Mouse (Mus musculus): ENCODE results near the gene Lyl1.

DNA sequence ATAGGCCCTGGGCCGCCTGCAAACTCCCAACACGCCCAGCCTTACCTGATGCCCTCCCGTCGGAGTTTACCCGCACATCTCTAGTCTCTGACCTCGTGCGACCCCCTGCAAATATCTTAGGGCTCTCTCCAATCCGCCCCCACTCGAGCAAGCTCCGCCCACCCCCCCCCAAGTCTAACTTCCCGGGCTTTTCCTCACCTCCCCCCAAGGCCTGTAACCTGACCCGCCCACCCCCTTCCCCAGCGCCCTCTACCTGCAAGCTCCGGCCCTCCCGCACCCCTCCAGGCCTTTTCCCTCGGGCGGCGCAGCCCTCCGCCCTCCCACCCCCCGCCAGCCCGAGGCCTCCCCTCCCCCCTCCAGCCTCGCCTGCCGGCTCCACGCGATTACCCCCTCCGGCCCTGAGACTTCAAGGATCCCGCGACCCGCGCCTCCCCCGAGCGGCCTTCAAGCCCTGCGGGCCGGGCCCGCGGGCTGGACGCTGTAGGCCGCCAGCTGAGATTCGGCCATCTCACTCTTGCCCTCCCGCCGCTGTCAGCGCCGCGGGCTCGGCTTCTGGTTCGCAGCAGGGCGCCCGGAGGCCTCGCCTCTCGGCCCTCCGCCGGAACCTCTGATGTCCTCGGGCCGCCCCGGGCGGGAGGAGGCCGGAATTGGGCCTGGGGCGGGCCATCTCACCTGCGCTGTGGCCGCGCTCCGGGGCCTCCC lies 14.1 kb upstream of the Lyl1 start:
- no peak for TF ChIP-seq CTCF (IDR thresholded peaks at IDR 0.05; ENCODE audit: low read depth, low read length)
- no peak for TF ChIP-seq POLR2A (IDR thresholded peaks at IDR 0.05; ENCODE audit: borderline replicate concordance, low read depth, low read length)
